In genomic region chr6:128445761-128446535, GRCm38 (mm10) we compare ENCODE assay signal across 8 mouse cellular contexts. TPM values are rescaled to one million over a fixed set of nuclear protein-coding genes. Genes with fewer than 3 reads are reported as not detected.
A peak's percentile ranks its signal among the peaks of the same experiment; 100 is the strongest.
DNase-seq lines count a peak whose midpoint lies in the region; ATAC-seq lines count a peak whose summit lies in the region.

No protein-coding gene starts in this region.

- ATAC-seq in erythroid progenitor cell, adult 5-6 weeks (replicated peaks; ENCODE audit: low FRiP score, poor library complexity, severe bottlenecking) = 0 out of 2 replicates have a peak, but pooled peaks have one; percentile 61
- peak; percentile 83 for ATAC-seq in megakaryocyte-erythroid progenitor cell, adult 5-6 weeks (replicated peaks; ENCODE audit: low FRiP score, low TSS enrichment, poor library complexity, severe bottlenecking)
- ATAC-seq in stomach, embryonic 16.5 days (ENCODE audit: insufficient read depth, low FRiP score) = peak; percentile 38; the same call in 1 of the 2 replicates

- H3K4me2 ChIP-seq in stomach, embryonic 16.5 days (ENCODE audit: low read depth, low read length) = peak overlapping the region; percentile 41

- peak; percentile 50 to 63 for DNase-seq in left cerebral cortex, adult 18-20 months (ENCODE audit: low spot score in 2 of 2)
- no peak for DNase-seq in left cerebral cortex, adult 8-10 months (ENCODE audit: low spot score in 2 of 2)
- DNase-seq in adrenal gland, postnatal 25 days = peak; percentile 50
- peak; percentile 75 for DNase-seq in heart, postnatal 4 days
- DNase-seq in left cerebral cortex, postnatal 4 days = peak; percentile 43

- H3K9ac ChIP-seq in stomach, embryonic 16.5 days (ENCODE audit: low read length) = peak overlapping the region; percentile 46; the same call in 1 of the 2 replicates

- no peaks in the 10 kb centered on the region for H3K9me3 ChIP-seq in stomach, embryonic 16.5 days (replicated peaks; ENCODE audit: control insufficient read depth, low read length)

- H3K27me3 ChIP-seq in stomach, embryonic 16.5 days (ENCODE audit: control insufficient read depth, insufficient read depth, low read length) = no peaks in the 10 kb centered on the region

- H3K36me3 ChIP-seq in stomach, embryonic 16.5 days (ENCODE audit: control insufficient read depth, insufficient read depth, low read length) = no peaks in the 10 kb centered on the region

- no peak overlapping the region for H3K27ac ChIP-seq in stomach, embryonic 16.5 days (ENCODE audit: low read length)

- whole genome bisulfite sequencing in stomach, embryonic 16.5 days = 14% methylated on average over 14 of the region's 14 CpGs

- intact Hi-C loops in left cerebral cortex, postnatal 4 days (cut with DNase I) = no loop called here

- H3K4me1 ChIP-seq in stomach, embryonic 16.5 days (ENCODE audit: control insufficient read depth, insufficient read depth, low read length) = peaks cover 3% of the 10 kb centered on the region; the same call in 1 of the 2 replicates

- H3K4me3 ChIP-seq in stomach, embryonic 16.5 days (replicated peaks; ENCODE audit: low read length) = peak overlapping the region; percentile 24

RNA-seq across cellular contexts. Expression of gene Fkbp4, which starts 7.5 kb away (rescaled TPM):
- total RNA-seq in left cerebral cortex, adult 18-20 months (2021) = 100 to 1,000 TPM; 124 to 128 TPM
- total RNA-seq in left cerebral cortex, adult 8-10 months (2022) = 100 to 1,000 TPM; 107 to 120 (median 113) TPM
- 205 and 245 TPM in 2 replicates for total RNA-seq in adrenal gland, postnatal 25 days (2021)
- 18.0 and 23.5 TPM in 2 replicates for total RNA-seq in erythroid progenitor cell, adult 5-6 weeks (2015; ENCODE audit: low replicate concordance)
- 40.8 and 44.4 TPM in 2 replicates for total RNA-seq in erythroid progenitor cell, adult 5-6 weeks (2017; ENCODE audit: low replicate concordance)
- 100 to 1,000 TPM; 199 to 200 TPM for total RNA-seq in heart, postnatal 4 days (2021)
- total RNA-seq in left cerebral cortex, postnatal 4 days (2021) = 100 to 1,000 TPM; 176 to 180 TPM
- total RNA-seq in megakaryocyte-erythroid progenitor cell, adult 5-6 weeks (2014; fragmentation: Nextera tagmentation) = 234 and 279 TPM in 2 replicates
- total RNA-seq in megakaryocyte-erythroid progenitor cell, adult 5-6 weeks (2017) = 419 and 525 TPM in 2 replicates
- 413 and 416 TPM in 2 replicates for polyA plus RNA-seq in stomach, embryonic 16.5 days (2015; fragmentation: Nextera tagmentation; extraction: Ambion mirVana)

RNA-seq across cellular contexts. Expression of gene Itfg2, which starts 21.2 kb away (rescaled TPM):
- 10 to 100 TPM; 24.1 to 25.0 TPM for total RNA-seq in left cerebral cortex, adult 18-20 months (2021)
- total RNA-seq in left cerebral cortex, adult 8-10 months (2022) = 10 to 100 TPM; 25.7 to 34.9 (median 29.0) TPM
- 27.5 and 35.6 TPM in 2 replicates for total RNA-seq in adrenal gland, postnatal 25 days (2021)
- 3.6 and 37.3 TPM in 2 replicates for total RNA-seq in erythroid progenitor cell, adult 5-6 weeks (2015; ENCODE audit: low replicate concordance)
- 5.9 and 19.5 TPM in 2 replicates for total RNA-seq in erythroid progenitor cell, adult 5-6 weeks (2017; ENCODE audit: low replicate concordance)
- total RNA-seq in heart, postnatal 4 days (2021) = 10 to 100 TPM; 27.8 to 34.2 TPM
- 10 to 100 TPM; 38.7 to 42.7 TPM for total RNA-seq in left cerebral cortex, postnatal 4 days (2021)
- 39.1 and 52.6 TPM in 2 replicates for total RNA-seq in megakaryocyte-erythroid progenitor cell, adult 5-6 weeks (2014; fragmentation: Nextera tagmentation)
- total RNA-seq in megakaryocyte-erythroid progenitor cell, adult 5-6 weeks (2017) = 19.3 and 24.7 TPM in 2 replicates
- polyA plus RNA-seq in stomach, embryonic 16.5 days (2015; fragmentation: Nextera tagmentation; extraction: Ambion mirVana) = 25.0 and 36.4 TPM in 2 replicates

RNA-seq across cellular contexts. Expression of gene Nrip2, which starts 46.9 kb away (rescaled TPM):
- total RNA-seq in left cerebral cortex, adult 18-20 months (2021) = 10 to 100 TPM; 10.5 to 11.7 TPM
- 10 to 100 TPM; 11.6 to 14.2 (median 11.9) TPM for total RNA-seq in left cerebral cortex, adult 8-10 months (2022)
- total RNA-seq in adrenal gland, postnatal 25 days (2021) = 3.0 and 4.1 TPM in 2 replicates
- not detected in 2 replicates for total RNA-seq in erythroid progenitor cell, adult 5-6 weeks (2015; ENCODE audit: low replicate concordance)
- not detected in 2 replicates for total RNA-seq in erythroid progenitor cell, adult 5-6 weeks (2017; ENCODE audit: low replicate concordance)
- total RNA-seq in heart, postnatal 4 days (2021) = 1 to 10 TPM; 1.5 to 1.8 TPM
- total RNA-seq in left cerebral cortex, postnatal 4 days (2021) = 1 to 10 TPM; 3.7 to 4.1 TPM
- total RNA-seq in megakaryocyte-erythroid progenitor cell, adult 5-6 weeks (2014; fragmentation: Nextera tagmentation) = not detected in 2 replicates
- total RNA-seq in megakaryocyte-erythroid progenitor cell, adult 5-6 weeks (2017) = not detected in 2 replicates
- polyA plus RNA-seq in stomach, embryonic 16.5 days (2015; fragmentation: Nextera tagmentation; extraction: Ambion mirVana) = 5.5 and 6.2 TPM in 2 replicates

Comparison
In these comparisons a context has a peak if more than half of its experiments do, and no peak if none do; other contexts are left out.
1. DNase-seq: peak in left cerebral cortex, adult 18-20 months (2 of 2), adrenal gland, postnatal 25 days (single experiment), heart, postnatal 4 days (single experiment) and left cerebral cortex, postnatal 4 days (single experiment); none in left cerebral cortex, adult 8-10 months (0 of 2).
2. Peak in every context shown above with its lines, with median percentiles within 50 percentile points of each other: ATAC-seq.